Mouse (Mus musculus): ENCODE measurements around the gene Cacnb4.

DNA sequence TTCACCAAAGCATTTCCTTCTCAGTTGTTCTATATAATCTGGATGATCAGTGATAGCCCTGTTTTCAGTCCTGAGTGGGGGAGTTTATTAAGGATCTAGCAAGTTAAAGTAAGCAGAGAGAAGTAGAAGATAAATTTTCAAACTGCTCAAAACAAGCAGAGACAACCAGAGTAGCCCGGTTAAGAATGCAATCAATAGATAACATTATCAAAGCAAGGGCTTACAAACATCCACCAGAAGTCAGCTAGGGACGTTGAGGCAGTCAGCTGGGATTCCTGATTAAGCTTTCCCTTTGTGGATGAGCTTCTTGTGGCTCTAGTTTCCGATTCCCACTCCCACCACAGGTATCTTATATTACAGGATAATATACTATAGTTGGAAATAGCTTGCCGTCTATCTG is 91.2 kb downstream of the Cacnb4 start:
- no peak for TF ChIP-seq POLR2A (IDR thresholded peaks at IDR 0.05; ENCODE audit: insufficient read depth, low read length)
- TF ChIP-seq CTCF (IDR thresholded peaks at IDR 0.05; ENCODE audit: low read depth, low read length), result no peak

Data from ES-Bruce4 (cell line).